Mouse (Mus musculus): ENCODE measurements at regions not wholly inside any gene's neighbourhood (a gene's known extent, or its start where the extent isn't known, plus 50 kb on each side); places are given as distances from the start of the nearest gene placed in this dataset.

- TF ChIP-seq NANOG (IDR thresholded peaks at IDR 0.05; ENCODE audit: borderline replicate concordance, low read length) = no peak
- no peak for TF ChIP-seq POU5F1 (IDR thresholded peaks at IDR 0.05; ENCODE audit: borderline replicate concordance, low read length)
- H3K27me3 ChIP-seq (ENCODE audit: insufficient read depth, low read length) = peaks cover 4% of the 10 kb centered on the region; the same call in 1 of the 2 replicates
Measured at GRCm38 (mm10) chr12:71718911-71719310, 112.0 kb upstream of the Daam1 start.

GRCm38 (mm10) chr12:71725140-71725539 lies 105.7 kb upstream of the Daam1 start:
- no peak for TF ChIP-seq CTCF (conservative IDR thresholded peaks at IDR 0.05; ENCODE audit: low read length)
- TF ChIP-seq POU5F1 (IDR thresholded peaks at IDR 0.05; ENCODE audit: borderline replicate concordance, low read length) = no peak
- no peak for TF ChIP-seq NANOG (IDR thresholded peaks at IDR 0.05; ENCODE audit: borderline replicate concordance, low read length)
- Histone ChIP-seq H3K9me3 (ENCODE audit: low read length) (no peaks in the 10 kb centered on the region), H3K27me3 (ENCODE audit: insufficient read depth, low read length) (no peaks in the 10 kb centered on the region)

More at GRCm38 (mm10) chr12:71718911-71719310, 112.0 kb upstream of the Daam1 start:
- no peaks in the 10 kb centered on the region for H3K9me3 ChIP-seq (ENCODE audit: low read length)
- no peak overlapping the region for H3K4me3 ChIP-seq (replicated peaks; ENCODE audit: low read length)
- H3K36me3 ChIP-seq (ENCODE audit: insufficient read depth, low read length) = no peaks in the 10 kb centered on the region
- peaks cover 21% of the 10 kb centered on the region for H3K4me1 ChIP-seq (replicated peaks; ENCODE audit: low read depth, low read length)

GRCm38 (mm10) chr12:71725713-71726336 lies 105.1 kb upstream of the Daam1 start:
- TF ChIP-seq NANOG (IDR thresholded peaks at IDR 0.05; ENCODE audit: borderline replicate concordance, low read length) = no peak
- no peak for TF ChIP-seq CTCF (conservative IDR thresholded peaks at IDR 0.05; ENCODE audit: low read length)
- no peak for TF ChIP-seq POU5F1 (IDR thresholded peaks at IDR 0.05; ENCODE audit: borderline replicate concordance, low read length)
- Histone ChIP-seq H3K4me1 (replicated peaks; ENCODE audit: low read depth, low read length) (no peaks in the 10 kb centered on the region), H3K36me3 (ENCODE audit: insufficient read depth, low read length) (no peaks in the 10 kb centered on the region), H3K27me3 (ENCODE audit: insufficient read depth, low read length) (no peaks in the 10 kb centered on the region), H3K9me3 (ENCODE audit: low read length) (no peaks in the 10 kb centered on the region), H3K4me3 (replicated peaks; ENCODE audit: low read length) (no peak overlapping the region)

More at GRCm38 (mm10) chr12:71725140-71725539, 105.7 kb upstream of the Daam1 start:
- Histone ChIP-seq H3K4me3 (replicated peaks; ENCODE audit: low read length) (no peak overlapping the region), H3K36me3 (ENCODE audit: insufficient read depth, low read length) (no peaks in the 10 kb centered on the region), H3K4me1 (replicated peaks; ENCODE audit: low read depth, low read length) (no peaks in the 10 kb centered on the region)

GRCm38 (mm10) chr12:71743345-71743744 lies 87.5 kb upstream of the Daam1 start:
- 0 out of 2 replicates have a peak, but pooled peaks cover 2% of the 10 kb centered on the region for H3K27me3 ChIP-seq (ENCODE audit: insufficient read depth, low read length)
- H3K36me3 ChIP-seq (ENCODE audit: insufficient read depth, low read length) = no peaks in the 10 kb centered on the region
- peaks cover 8% of the 10 kb centered on the region for H3K9me3 ChIP-seq (ENCODE audit: low read length)
- TF ChIP-seq CTCF (conservative IDR thresholded peaks at IDR 0.05; ENCODE audit: low read length) = no peak
- TF ChIP-seq NANOG (IDR thresholded peaks at IDR 0.05; ENCODE audit: borderline replicate concordance, low read length) = no peak
- TF ChIP-seq POU5F1 (IDR thresholded peaks at IDR 0.05; ENCODE audit: borderline replicate concordance, low read length) = no peak
- no peak overlapping the region for H3K4me3 ChIP-seq (replicated peaks; ENCODE audit: low read length)
- H3K4me1 ChIP-seq (replicated peaks; ENCODE audit: low read depth, low read length) = no peaks in the 10 kb centered on the region

- H3K4me1 ChIP-seq (replicated peaks; ENCODE audit: low read depth, low read length) = no peaks in the 10 kb centered on the region
- no peak for TF ChIP-seq NANOG (IDR thresholded peaks at IDR 0.05; ENCODE audit: borderline replicate concordance, low read length)
- no peak for TF ChIP-seq POU5F1 (IDR thresholded peaks at IDR 0.05; ENCODE audit: borderline replicate concordance, low read length)
- TF ChIP-seq CTCF (conservative IDR thresholded peaks at IDR 0.05; ENCODE audit: low read length) = no peak
- no peaks in the 10 kb centered on the region for H3K9me3 ChIP-seq (ENCODE audit: low read length)
- H3K27me3 ChIP-seq (ENCODE audit: insufficient read depth, low read length) = 0 out of 2 replicates have a peak, but pooled peaks cover 2% of the 10 kb centered on the region
- no peak overlapping the region for H3K4me3 ChIP-seq (replicated peaks; ENCODE audit: low read length)
- no peaks in the 10 kb centered on the region for H3K36me3 ChIP-seq (ENCODE audit: insufficient read depth, low read length)
Measured at GRCm38 (mm10) chr12:71746011-71746410, 84.9 kb upstream of the Daam1 start.

GRCm38 (mm10) chr12:71747386-71747785 lies 83.5 kb upstream of the Daam1 start:
- TF ChIP-seq CTCF (conservative IDR thresholded peaks at IDR 0.05; ENCODE audit: low read length) = no peak
- Histone ChIP-seq H3K4me1 (replicated peaks; ENCODE audit: low read depth, low read length) (no peaks in the 10 kb centered on the region), H3K36me3 (ENCODE audit: insufficient read depth, low read length) (no peaks in the 10 kb centered on the region)

GRCm38 (mm10) chr12:71747831-71748368 lies 83.0 kb upstream of the Daam1 start:
- Histone ChIP-seq H3K4me1 (replicated peaks; ENCODE audit: low read depth, low read length) (no peaks in the 10 kb centered on the region), H3K4me3 (replicated peaks; ENCODE audit: low read length) (no peak overlapping the region), H3K36me3 (ENCODE audit: insufficient read depth, low read length) (no peaks in the 10 kb centered on the region), H3K9me3 (ENCODE audit: low read length) (no peaks in the 10 kb centered on the region), H3K27me3 (ENCODE audit: insufficient read depth, low read length) (0 out of 2 replicates have a peak, but pooled peaks cover 2% of the 10 kb centered on the region)
- no peak for TF ChIP-seq CTCF (conservative IDR thresholded peaks at IDR 0.05; ENCODE audit: low read length)
- no peak for TF ChIP-seq NANOG (IDR thresholded peaks at IDR 0.05; ENCODE audit: borderline replicate concordance, low read length)
- no peak for TF ChIP-seq POU5F1 (IDR thresholded peaks at IDR 0.05; ENCODE audit: borderline replicate concordance, low read length)

More at GRCm38 (mm10) chr12:71747386-71747785, 83.5 kb upstream of the Daam1 start:
- Histone ChIP-seq H3K27me3 (ENCODE audit: insufficient read depth, low read length) (0 out of 2 replicates have a peak, but pooled peaks cover 2% of the 10 kb centered on the region), H3K4me3 (replicated peaks; ENCODE audit: low read length) (no peak overlapping the region), H3K9me3 (ENCODE audit: low read length) (no peaks in the 10 kb centered on the region)

GRCm38 (mm10) chr12:71748731-71749130 lies 82.1 kb upstream of the Daam1 start:
- Histone ChIP-seq H3K4me1 (replicated peaks; ENCODE audit: low read depth, low read length) (no peaks in the 10 kb centered on the region), H3K36me3 (ENCODE audit: insufficient read depth, low read length) (no peaks in the 10 kb centered on the region), H3K9me3 (ENCODE audit: low read length) (no peaks in the 10 kb centered on the region), H3K27me3 (ENCODE audit: insufficient read depth, low read length) (0 out of 2 replicates have a peak, but pooled peaks cover 2% of the 10 kb centered on the region), H3K4me3 (replicated peaks; ENCODE audit: low read length) (no peak overlapping the region)
- TF ChIP-seq NANOG (IDR thresholded peaks at IDR 0.05; ENCODE audit: borderline replicate concordance, low read length) (no peak), CTCF (conservative IDR thresholded peaks at IDR 0.05; ENCODE audit: low read length) (no peak), POU5F1 (IDR thresholded peaks at IDR 0.05; ENCODE audit: borderline replicate concordance, low read length) (no peak)
